Mouse (Mus musculus): ENCODE results near the gene Rlbp1.

DNA sequence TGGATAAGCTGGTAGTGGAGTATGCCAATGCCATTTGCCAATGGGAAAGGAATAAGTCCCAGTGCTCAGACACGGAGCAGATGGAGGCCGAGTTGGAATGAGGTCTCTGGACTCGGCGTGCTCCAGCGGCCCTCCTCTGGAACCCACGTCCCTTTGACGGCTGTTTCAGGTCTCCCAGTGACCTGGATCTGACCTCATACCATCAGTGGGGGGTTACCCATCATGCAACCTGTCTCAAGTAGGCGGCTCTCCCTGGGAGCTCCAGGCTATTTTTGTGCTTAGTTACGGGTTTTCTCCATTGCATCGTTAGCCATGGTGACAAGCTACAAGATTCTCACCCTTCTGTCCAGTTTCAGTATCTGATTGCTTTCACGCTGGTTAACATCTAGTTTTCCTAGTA is 26.8 kb downstream of the Rlbp1 start:
- TF ChIP-seq CTCF (IDR thresholded peaks at IDR 0.05; ENCODE audit: low read depth) (no peak), EP300 (IDR thresholded peaks at IDR 0.05; ENCODE audit: low read depth) (no peak)
